Mouse (Mus musculus) testis, adult 2 months (tissue): ENCODE results near the gene Zfp326. TPM values are rescaled to one million over a fixed set of nuclear protein-coding genes. Genes with fewer than 3 reads are reported as not detected.

Experiments
- H3K27ac ChIP-seq: fragments of 200-500 bp; 2 replicates; pipeline ENCODE4 v1.5.1; 2012; ENCODE audit warnings: low read depth, low read length; ENCODE audit not compliant: control insufficient read depth, insufficient read depth
- H3K27me3 ChIP-seq: fragments of 200-500 bp; 2 replicates; pipeline ENCODE4 v1.6.1; 2012; ENCODE audit warnings: mild to moderate bottlenecking, low read length, moderate library complexity; ENCODE audit not compliant: control insufficient read depth, insufficient read depth
- H3K36me3 ChIP-seq: fragments of 200-500 bp; 2 replicates; pipeline ENCODE4 v1.6.1; 2012; ENCODE audit warnings: mild to moderate bottlenecking, low read length; ENCODE audit not compliant: control insufficient read depth, insufficient read depth
- H3K4me1 ChIP-seq: fragments of 200-500 bp; 2 replicates; pipeline ENCODE4 v1.6.1; 2012; ENCODE audit warnings: low read length; ENCODE audit not compliant: control insufficient read depth, insufficient read depth
- H3K4me3 ChIP-seq: fragments of 200-500 bp; 2 replicates; pipeline ENCODE4 v1.5.1; 2012; ENCODE audit warnings: low read depth, mild to moderate bottlenecking, low read length, moderate library complexity, mixed read lengths; ENCODE audit not compliant: control insufficient read depth
- CTCF ChIP-seq: fragments of 200-500 bp; IDR thresholded peaks from 2 replicates; pipeline ENCODE4 v1.5.1; 2012; ENCODE audit warnings: low read depth, mild to moderate bottlenecking, inconsistent platforms, low read length, moderate library complexity; ENCODE audit not compliant: control insufficient read depth, insufficient read depth, insufficient replicate concordance
- POLR2A ChIP-seq: fragments of 200-500 bp; IDR thresholded peaks from 2 replicates; pipeline ENCODE4 v1.6.1; 2012; ENCODE audit warnings: low read depth, mild to moderate bottlenecking, inconsistent platforms, low read length, moderate library complexity; ENCODE audit not compliant: control insufficient read depth
- polyA plus RNA-seq: library from polyadenylated mRNA; depleted of rRNA; stranded (reverse); fragments of >200 nt; gene quantifications from 2 replicates; pipeline ENCODE4 v1.2.3, GENCODE M21; 2012

Gene Zfp326
- polyA plus RNA-seq, 1 experiment: 14.2 TPM

DNA sequence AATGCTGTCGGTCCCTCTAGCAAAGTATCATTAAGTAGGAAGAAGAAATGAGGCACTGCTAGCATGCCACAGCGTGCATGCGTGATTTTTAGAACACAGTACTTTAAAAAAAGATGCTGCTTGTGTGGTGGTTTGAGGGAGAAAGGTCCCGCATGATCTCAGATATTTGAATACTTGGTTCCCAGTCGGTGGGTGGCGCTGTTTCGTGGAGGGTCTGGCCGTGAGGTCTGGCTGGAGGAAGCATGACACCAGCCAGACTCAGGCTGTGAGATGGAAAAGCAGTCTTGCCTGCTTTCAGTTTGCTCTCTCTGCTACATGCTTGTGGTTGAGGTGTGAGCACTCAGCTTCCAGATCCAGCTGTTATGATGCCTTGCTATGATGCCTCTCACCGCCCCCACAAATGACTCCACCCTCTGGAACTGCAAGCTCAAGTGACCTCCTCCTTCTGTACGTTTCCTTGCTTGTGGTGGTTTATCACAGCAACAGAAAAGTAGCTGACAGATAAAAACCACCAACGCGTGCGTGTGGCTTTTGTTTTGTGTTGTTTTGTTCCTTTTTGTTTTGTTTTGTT lies 36.5 kb upstream of the Zfp326 start:
- no peaks in the 10 kb centered on the region for H3K36me3 ChIP-seq
- no peak overlapping the region for H3K4me3 ChIP-seq
- no peaks in the 10 kb centered on the region for H3K27me3 ChIP-seq
- no peaks in the 10 kb centered on the region for H3K4me1 ChIP-seq
- H3K27ac ChIP-seq: no peak overlapping the region
- TF ChIP-seq CTCF (no peak), POLR2A (no peak)

DNA sequence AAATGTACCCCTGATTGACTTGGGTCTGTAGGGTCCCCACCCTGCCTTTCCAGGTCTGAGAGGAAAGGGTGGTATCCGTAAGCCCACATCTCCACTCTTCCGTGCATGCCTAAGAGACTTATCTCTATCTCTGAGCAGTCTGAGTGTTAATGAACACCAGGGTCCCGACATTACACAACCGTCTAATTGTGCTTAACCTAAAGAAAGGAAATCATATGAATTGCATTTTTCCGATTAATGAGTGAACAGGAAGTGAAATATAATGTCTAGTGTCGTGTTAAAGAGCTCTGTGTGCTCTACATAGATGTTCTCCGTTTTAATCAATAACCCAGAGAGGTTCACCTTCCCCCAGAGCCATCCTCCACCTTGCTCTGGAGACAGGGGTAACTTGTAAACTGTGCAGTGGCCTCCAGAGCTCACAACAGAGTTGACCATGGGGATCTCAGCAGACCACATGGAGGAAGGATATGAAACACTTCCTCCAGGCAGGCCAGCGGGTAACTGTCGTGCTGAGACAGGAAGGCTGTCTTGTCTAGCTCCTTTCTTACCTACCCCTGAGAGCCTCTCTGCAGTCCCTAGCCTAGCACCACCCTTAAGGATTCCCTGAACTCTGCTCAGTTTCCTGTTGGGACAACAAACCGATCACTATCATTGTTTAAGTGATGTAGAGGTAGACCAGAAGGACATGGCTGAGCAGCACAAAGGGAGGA lies 32.2 kb upstream of the Zfp326 start:
- no peak for TF ChIP-seq CTCF
- TF ChIP-seq POLR2A: no peak

DNA sequence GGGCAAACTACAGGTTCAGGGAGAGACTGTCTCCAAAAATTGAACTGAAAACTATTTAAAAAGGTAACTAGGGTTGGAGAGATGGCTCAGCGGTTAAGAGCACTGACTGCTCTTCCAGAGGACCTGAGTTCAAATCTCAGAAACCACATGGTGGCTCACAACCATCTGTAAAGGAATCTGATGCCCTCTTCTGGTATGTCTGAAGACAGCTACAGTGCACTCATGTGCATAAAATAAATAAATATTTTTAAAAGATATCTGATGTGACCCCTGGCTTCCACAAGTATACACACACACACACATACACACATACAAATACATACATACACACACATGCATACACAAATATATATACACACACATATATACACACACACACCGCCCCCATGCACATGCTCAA lies 31.3 kb upstream of the Zfp326 start:
- Histone ChIP-seq H3K4me1 (no peaks in the 10 kb centered on the region), H3K36me3 (no peaks in the 10 kb centered on the region), H3K27ac (no peak overlapping the region), H3K4me3 (no peak overlapping the region), H3K27me3 (no peaks in the 10 kb centered on the region)
- TF ChIP-seq POLR2A: no peak
- TF ChIP-seq CTCF: no peak

More for the DNA sequence above, 32.2 kb upstream of the Zfp326 start:
- H3K27ac ChIP-seq: no peak overlapping the region
- H3K4me1 ChIP-seq: no peaks in the 10 kb centered on the region
- H3K27me3 ChIP-seq: no peaks in the 10 kb centered on the region
- H3K4me3 ChIP-seq: peak overlapping the region; percentile 0; the same call in 1 of the 2 replicates
- H3K36me3 ChIP-seq: no peaks in the 10 kb centered on the region

DNA sequence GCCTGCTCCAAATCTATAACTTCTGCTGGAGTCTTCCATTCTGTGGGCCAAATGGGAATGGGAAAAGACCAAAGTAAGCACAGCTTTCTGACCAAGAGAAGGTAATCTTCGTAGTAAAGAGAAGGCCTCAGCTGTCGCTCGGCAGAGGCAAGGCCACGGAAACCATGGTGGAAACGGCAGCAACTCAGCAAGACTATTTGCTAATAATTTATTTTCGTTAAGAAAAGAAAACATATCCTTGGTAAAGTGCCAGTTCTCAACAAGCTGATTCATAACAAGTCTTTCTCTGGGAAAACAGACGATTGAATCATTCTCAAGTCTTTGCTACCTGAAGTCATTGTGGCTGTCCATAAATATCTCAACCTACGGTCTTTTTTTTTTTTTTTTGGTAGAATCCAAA lies 28.6 kb upstream of the Zfp326 start:
- no peak for TF ChIP-seq POLR2A
- no peak for TF ChIP-seq CTCF
- H3K27me3 ChIP-seq: no peaks in the 10 kb centered on the region
- no peak overlapping the region for H3K4me3 ChIP-seq
- no peaks in the 10 kb centered on the region for H3K36me3 ChIP-seq
- H3K27ac ChIP-seq: no peak overlapping the region
- H3K4me1 ChIP-seq: no peaks in the 10 kb centered on the region

DNA sequence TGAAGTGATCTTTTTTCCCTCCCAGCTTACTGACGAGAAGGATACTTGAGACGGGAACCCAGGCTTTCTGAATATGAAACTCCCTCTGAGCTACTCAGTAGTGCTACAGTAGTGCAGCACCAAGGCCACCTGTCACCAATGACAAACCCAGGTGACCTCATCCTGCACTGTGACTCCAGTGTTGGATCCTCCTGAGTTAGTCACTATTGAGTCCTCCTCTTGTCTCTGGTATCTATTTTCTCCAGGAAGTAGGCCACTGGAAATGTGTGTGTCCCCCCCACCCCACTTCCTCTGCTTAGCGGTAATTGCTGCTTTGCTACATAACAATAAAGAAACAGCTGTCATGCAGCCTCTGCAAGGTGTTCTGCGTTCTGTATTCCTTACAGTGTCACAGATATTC lies 27.1 kb upstream of the Zfp326 start:
- TF ChIP-seq POLR2A (no peak), CTCF (no peak)
- no peak overlapping the region for H3K27ac ChIP-seq
- H3K4me3 ChIP-seq: no peak overlapping the region
- H3K4me1 ChIP-seq: no peaks in the 10 kb centered on the region
- no peaks in the 10 kb centered on the region for H3K27me3 ChIP-seq
- no peaks in the 10 kb centered on the region for H3K36me3 ChIP-seq

DNA sequence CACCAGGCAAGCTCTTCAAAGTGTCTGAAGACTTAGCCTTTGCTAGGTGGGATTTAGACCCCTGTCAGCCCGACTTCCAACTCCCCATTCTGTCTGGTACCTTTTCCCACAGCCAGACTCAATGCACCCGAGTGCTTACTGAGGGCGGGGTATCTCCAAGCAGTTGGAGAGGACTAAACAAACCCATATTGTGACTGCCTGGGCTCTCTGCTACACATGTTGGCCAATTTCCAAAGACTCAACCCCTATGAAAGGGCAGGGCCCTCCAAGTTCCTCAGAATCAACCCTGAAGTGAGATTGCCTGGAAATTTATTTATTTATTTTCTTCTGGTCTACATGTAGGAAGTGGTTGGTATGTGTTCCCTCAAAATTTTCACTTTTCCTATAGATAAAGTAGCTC lies 26.7 kb upstream of the Zfp326 start:
- Histone ChIP-seq H3K27ac (no peak overlapping the region), H3K4me1 (no peaks in the 10 kb centered on the region), H3K36me3 (no peaks in the 10 kb centered on the region), H3K4me3 (no peak overlapping the region), H3K27me3 (no peaks in the 10 kb centered on the region)
- TF ChIP-seq POLR2A (no peak), CTCF (no peak)

DNA sequence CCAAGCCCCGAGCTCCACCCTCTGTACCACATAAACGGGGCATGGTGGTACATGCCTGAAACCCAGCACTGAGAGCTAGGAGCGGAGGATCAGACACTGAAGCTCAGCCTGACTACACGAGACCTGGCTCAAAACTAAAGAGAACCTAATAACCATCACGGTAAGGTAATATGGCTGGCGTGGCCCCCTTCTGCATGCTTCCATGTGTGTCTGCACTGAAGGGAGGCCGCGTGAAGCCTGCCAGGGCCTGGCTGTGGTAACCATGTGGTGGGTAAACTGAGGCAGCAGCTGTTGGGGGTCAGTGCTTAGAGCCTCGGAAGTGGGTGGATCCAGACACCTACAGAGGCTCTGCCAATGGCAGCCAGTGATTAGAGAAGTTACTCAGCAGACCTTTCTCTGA lies 23.1 kb upstream of the Zfp326 start:
- TF ChIP-seq POLR2A (no peak), CTCF (no peak)
- H3K4me3 ChIP-seq: no peak overlapping the region
- no peaks in the 10 kb centered on the region for H3K36me3 ChIP-seq
- H3K27me3 ChIP-seq: no peaks in the 10 kb centered on the region
- peaks cover 2% of the 10 kb centered on the region; the same call in 1 of the 2 replicates for H3K4me1 ChIP-seq
- H3K27ac ChIP-seq: no peak overlapping the region
